Mouse (Mus musculus): ENCODE measurements around the gene Ywhah.
A peak's percentile ranks its signal among the peaks of the same experiment; 100 is the strongest.

DNA sequence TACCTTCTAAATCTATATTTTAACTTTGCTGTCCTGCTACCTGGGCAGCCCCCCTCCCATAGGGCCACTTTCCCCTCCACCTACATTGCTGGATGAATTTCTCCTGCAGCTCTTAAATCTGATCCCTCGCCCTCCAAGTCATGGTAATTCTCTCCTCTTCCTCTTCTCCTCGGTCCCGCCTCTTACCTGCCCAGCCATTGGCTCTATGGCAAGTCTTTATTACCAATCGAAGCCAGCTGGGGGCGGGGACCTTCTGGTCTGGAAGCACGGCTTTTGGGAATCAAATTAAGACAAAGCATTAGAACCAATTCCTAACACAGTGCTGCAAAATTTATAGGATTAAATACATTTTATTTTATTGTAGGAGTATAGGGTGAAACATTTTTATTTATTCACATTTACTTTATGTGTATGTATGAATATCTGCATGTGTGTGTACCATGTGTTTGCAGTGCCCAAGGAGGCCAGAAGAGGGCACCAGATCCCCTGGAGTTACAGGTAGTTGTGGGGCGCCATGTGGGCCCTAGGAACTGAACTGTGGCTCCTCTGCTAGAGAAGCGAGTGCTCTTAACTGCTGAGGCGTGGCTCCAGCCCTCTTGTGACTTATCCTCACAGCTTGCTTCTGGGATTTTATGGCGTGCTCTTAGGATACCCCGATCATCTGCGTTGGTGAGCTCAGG, 26.2 kb downstream of the Ywhah start:
- TF ChIP-seq POLR2A (IDR thresholded peaks at IDR 0.05; ENCODE audit: control insufficient read depth, low read depth, low read length) (no peak), CTCF (IDR thresholded peaks at IDR 0.05; ENCODE audit: control insufficient read depth, insufficient read depth, insufficient replicate concordance, low read depth, low read length) (peak; percentile 70; the same call in 1 of the 2 replicates)

All from testis, adult 2 months (tissue).